Mouse (Mus musculus): ENCODE data around the gene Zfp300. TPM values are rescaled to one million over a fixed set of nuclear protein-coding genes. Genes with fewer than 3 reads are reported as not detected.

Zfp300 gene
- 0.32 to 0.78 TPM (median 0.48 TPM) in 4 replicates for total RNA-seq (2023; ENCODE audit: inconsistent age)

DNA sequence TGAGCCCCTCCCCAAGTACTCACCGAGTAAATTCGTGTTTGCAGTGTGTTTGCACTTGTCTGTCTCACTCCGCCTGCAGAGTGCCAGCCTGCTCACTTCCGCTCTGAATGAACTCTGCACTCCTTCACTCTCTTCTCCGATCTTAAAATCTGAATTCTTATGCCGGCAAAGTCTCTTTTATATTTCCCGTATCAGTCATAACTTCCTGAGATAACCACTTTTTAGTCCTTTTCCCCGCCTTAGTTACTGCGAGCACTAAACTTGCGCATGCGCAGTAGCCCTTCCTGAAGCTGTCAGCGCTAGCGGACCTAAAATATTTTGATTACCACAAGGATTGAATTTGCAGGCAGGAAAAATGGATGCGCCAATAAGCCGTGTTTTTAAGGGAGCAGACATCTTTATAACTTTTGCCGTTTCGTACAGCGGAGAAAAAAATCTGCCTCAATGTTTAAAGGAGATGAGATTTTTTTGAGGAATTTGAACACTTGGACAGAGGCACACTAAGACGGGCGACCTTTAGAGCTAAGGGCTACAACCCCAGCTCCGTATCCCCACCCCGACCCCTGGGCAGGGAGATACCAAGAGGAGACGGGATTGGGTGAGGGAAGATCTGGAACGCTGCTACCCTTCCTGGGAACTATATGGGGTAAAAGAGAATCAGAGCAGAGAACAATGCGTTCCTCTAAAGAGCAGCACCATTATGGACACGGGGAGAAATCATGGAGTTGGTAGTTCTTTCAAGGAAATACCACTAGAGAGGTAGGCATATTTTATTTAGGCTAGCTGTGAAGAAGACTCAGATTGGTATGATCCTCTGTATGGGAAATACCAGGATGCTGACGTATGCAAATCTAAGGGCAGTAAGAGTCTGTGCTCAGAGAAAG is at the start of gene Zfp300:
Zfp300 (minus strand) TSS at position 545 of the 884 bp plus-strand sequence.

GRCm38 (mm10) chrX:21115520-21115919 is 26.2 kb upstream of the Zfp300 start, which contains the start of gene Ssxa1:
Gene Ssxa1, plus strand, starts transcription at chrX:21115820.

DNA sequence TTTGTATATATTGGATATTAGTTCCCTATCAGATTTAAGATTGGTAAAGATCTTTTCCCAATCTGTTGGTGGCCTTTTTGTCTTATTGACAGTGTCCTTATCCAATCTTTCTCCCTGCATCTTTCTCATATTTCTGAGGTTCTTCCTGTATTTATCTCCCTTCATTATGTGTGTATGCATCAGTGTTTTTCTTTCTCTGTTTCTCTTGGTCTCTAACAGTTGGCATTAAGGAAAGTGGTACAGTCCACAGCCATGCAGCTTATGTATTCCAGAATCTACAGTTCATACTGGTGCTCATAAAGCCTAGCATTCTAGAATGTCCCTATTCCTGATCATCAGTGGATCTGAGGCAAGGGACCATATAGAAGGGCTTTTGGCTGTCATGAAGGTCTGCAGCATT is 21.2 kb downstream of the Zfp300 start, which contains the start of gene Spaca5:
Spaca5 (plus strand) TSS at position 301 of the 400 bp plus-strand sequence.

GRCm38 (mm10) chrX:21061866-21062543 is 27.3 kb downstream of the Zfp300 start, which contains the start of gene Zfp182:
Gene Zfp182, minus strand, starts transcription at chrX:21062316.

Other genes with a start within 250 kb of the Zfp300 start
- gene Timp1, start 219.4 kb downstream of the Zfp300 start, total RNA-seq (2023; ENCODE audit: inconsistent age) = not detected in 4 replicates
- 0.15 to 0.26 TPM (median 0.21 TPM) in 3 of 4 replicates, not detected in the other for gene Syn1, start 168.5 kb downstream of the Zfp300 start, total RNA-seq (2023; ENCODE audit: inconsistent age)
- gene Cfp, start 158.0 kb downstream of the Zfp300 start, total RNA-seq (2023; ENCODE audit: inconsistent age) = 31.5 to 47.2 TPM (median 36.0 TPM) in 4 replicates
- gene Elk1, start 138.9 kb downstream of the Zfp300 start, total RNA-seq (2023; ENCODE audit: inconsistent age) = 20.3 to 21.2 TPM (median 21.1 TPM) in 4 replicates
- 27.0 to 41.9 TPM (median 35.6 TPM) in 4 replicates for gene Uxt, start 127.5 kb downstream of the Zfp300 start, total RNA-seq (2023; ENCODE audit: inconsistent age)
- 16.4 to 19.4 TPM (median 17.3 TPM) in 4 replicates for gene Zfp182, start 27.2 kb downstream of the Zfp300 start, total RNA-seq (2023; ENCODE audit: inconsistent age)
- gene Spaca5, start 21.1 kb downstream of the Zfp300 start, total RNA-seq (2023; ENCODE audit: inconsistent age) = not detected in 4 replicates
- gene Ssxa1, start 26.3 kb upstream of the Zfp300 start, total RNA-seq (2023; ENCODE audit: inconsistent age) = not detected in 4 replicates
- gene Gm21876, start 86.1 kb upstream of the Zfp300 start, total RNA-seq (2023; ENCODE audit: inconsistent age) = not detected in 4 replicates

All from B cell, adult (primary cell).